Mouse (Mus musculus): ENCODE measurements around the gene Ucp2. TPM values are rescaled to one million over a fixed set of nuclear protein-coding genes. Genes with fewer than 3 reads are reported as not detected.
A peak's percentile ranks its signal among the peaks of the same experiment; 100 is the strongest.

Gene Ucp2
- polyA plus RNA-seq, 1 experiment from 2014 or later = 281 TPM

GRCm38 (mm10) chr7:100495042-100495441 is 1.9 kb downstream of the Ucp2 start:
- Histone ChIP-seq H3K9ac (ENCODE audit: low read depth, low read length) (no peak overlapping the region), H3K27me3 (replicated peaks; ENCODE audit: control insufficient read depth, insufficient read depth, low read length) (no peaks in the 10 kb centered on the region), H3K4me2 (replicated peaks; ENCODE audit: low read depth) (peak overlapping the region; percentile 81), H3K4me1 (replicated peaks; ENCODE audit: control insufficient read depth, insufficient read depth, low read length) (no peaks in the 10 kb centered on the region), H3K9me3 (ENCODE audit: control insufficient read depth) (no peaks in the 10 kb centered on the region), H3K4me3 (ENCODE audit: low read depth, low read length) (peak overlapping the region; percentile 67), H3K36me3 (ENCODE audit: control insufficient read depth, insufficient read depth) (peaks cover 37% of the 10 kb centered on the region), H3K27ac (ENCODE audit: low read depth, low read length) (peak overlapping the region; percentile 77)
- no peak for TF ChIP-seq CTCF (IDR thresholded peaks at IDR 0.05; ENCODE audit: low read depth)
- WGBS = 26% methylated on average over 8 of the region's 8 CpGs
- no peak for ATAC-seq

- no peaks in the 10 kb centered on the region for H3K27me3 ChIP-seq (replicated peaks; ENCODE audit: control insufficient read depth, insufficient read depth, low read length)
- H3K27ac ChIP-seq (ENCODE audit: low read depth, low read length) = peak overlapping the region; percentile 77
- H3K4me1 ChIP-seq (replicated peaks; ENCODE audit: control insufficient read depth, insufficient read depth, low read length) = no peaks in the 10 kb centered on the region
- no peaks in the 10 kb centered on the region for H3K9me3 ChIP-seq (ENCODE audit: control insufficient read depth)
- ATAC-seq = peak; percentile 82
- peak overlapping the region; percentile 81 for H3K4me2 ChIP-seq (replicated peaks; ENCODE audit: low read depth)
- H3K36me3 ChIP-seq (ENCODE audit: control insufficient read depth, insufficient read depth) = peaks cover 38% of the 10 kb centered on the region
- WGBS = 22% methylated on average over 11 of the region's 11 CpGs
- H3K9ac ChIP-seq (ENCODE audit: low read depth, low read length) = no peak overlapping the region
- TF ChIP-seq CTCF (IDR thresholded peaks at IDR 0.05; ENCODE audit: low read depth) = peak; percentile 44
- H3K4me3 ChIP-seq (ENCODE audit: low read depth, low read length) = peak overlapping the region; percentile 67
Observed at GRCm38 (mm10) chr7:100495581-100496251, 2.6 kb downstream of the Ucp2 start.

DNA sequence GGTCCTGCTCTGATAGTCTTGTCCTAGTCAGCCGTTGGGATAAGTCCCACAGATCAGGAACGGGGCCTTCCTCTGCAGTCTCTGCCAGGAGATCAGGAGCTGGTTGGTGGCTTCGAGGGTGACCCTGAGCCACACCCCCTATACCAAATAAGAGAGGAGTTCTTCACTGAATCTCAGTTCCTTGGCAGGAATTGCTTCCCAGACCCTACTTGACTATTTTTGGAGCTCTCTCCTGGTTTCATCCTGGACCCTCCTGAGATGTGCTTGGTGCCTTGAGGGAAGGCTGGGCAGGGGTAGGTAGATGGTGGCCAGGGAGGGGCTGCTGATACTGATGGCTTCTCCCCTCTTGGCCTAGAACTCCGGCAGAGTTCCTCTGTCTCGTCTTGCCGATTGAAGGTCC is 3.2 kb downstream of the Ucp2 start:
- Histone ChIP-seq H3K4me1 (replicated peaks; ENCODE audit: control insufficient read depth, insufficient read depth, low read length) (no peaks in the 10 kb centered on the region), H3K4me3 (ENCODE audit: low read depth, low read length) (no peak overlapping the region), H3K9ac (ENCODE audit: low read depth, low read length) (no peak overlapping the region), H3K27me3 (replicated peaks; ENCODE audit: control insufficient read depth, insufficient read depth, low read length) (no peaks in the 10 kb centered on the region), H3K4me2 (replicated peaks; ENCODE audit: low read depth) (peak overlapping the region; percentile 81), H3K9me3 (ENCODE audit: control insufficient read depth) (no peaks in the 10 kb centered on the region), H3K27ac (ENCODE audit: low read depth, low read length) (peak overlapping the region; percentile 77; the same call in 1 of the 2 replicates), H3K36me3 (ENCODE audit: control insufficient read depth, insufficient read depth) (peaks cover 38% of the 10 kb centered on the region)
- TF ChIP-seq CTCF (IDR thresholded peaks at IDR 0.05; ENCODE audit: low read depth) = no peak
- no peak for ATAC-seq
- WGBS = 58% methylated on average over 6 of the region's 6 CpGs

GRCm38 (mm10) chr7:100496791-100497190 is 3.7 kb downstream of the Ucp2 start:
- H3K9me3 ChIP-seq (ENCODE audit: control insufficient read depth) = no peaks in the 10 kb centered on the region
- H3K9ac ChIP-seq (ENCODE audit: low read depth, low read length) = no peak overlapping the region; the same call in 1 of the 2 replicates
- H3K4me1 ChIP-seq (replicated peaks; ENCODE audit: control insufficient read depth, insufficient read depth, low read length) = no peaks in the 10 kb centered on the region
- H3K36me3 ChIP-seq (ENCODE audit: control insufficient read depth, insufficient read depth) = peaks cover 38% of the 10 kb centered on the region
- H3K4me2 ChIP-seq (replicated peaks; ENCODE audit: low read depth) = no peak overlapping the region
- no peak overlapping the region for H3K27ac ChIP-seq (ENCODE audit: low read depth, low read length)
- H3K4me3 ChIP-seq (ENCODE audit: low read depth, low read length) = no peak overlapping the region
- WGBS = 95% methylated on average over 9 of the region's 9 CpGs
- ATAC-seq = no peak
- TF ChIP-seq CTCF (IDR thresholded peaks at IDR 0.05; ENCODE audit: low read depth) = no peak
- no peaks in the 10 kb centered on the region for H3K27me3 ChIP-seq (replicated peaks; ENCODE audit: control insufficient read depth, insufficient read depth, low read length)

GRCm38 (mm10) chr7:100497402-100497801 is 4.3 kb downstream of the Ucp2 start:
- no peak for ATAC-seq
- H3K9me3 ChIP-seq (ENCODE audit: control insufficient read depth) = no peaks in the 10 kb centered on the region
- H3K9ac ChIP-seq (ENCODE audit: low read depth, low read length) = no peak overlapping the region
- H3K4me3 ChIP-seq (ENCODE audit: low read depth, low read length) = no peak overlapping the region
- TF ChIP-seq CTCF (IDR thresholded peaks at IDR 0.05; ENCODE audit: low read depth) = no peak
- no peak overlapping the region for H3K27ac ChIP-seq (ENCODE audit: low read depth, low read length)
- H3K36me3 ChIP-seq (ENCODE audit: control insufficient read depth, insufficient read depth) = peaks cover 38% of the 10 kb centered on the region
- no peak overlapping the region for H3K4me2 ChIP-seq (replicated peaks; ENCODE audit: low read depth)
- no peaks in the 10 kb centered on the region for H3K27me3 ChIP-seq (replicated peaks; ENCODE audit: control insufficient read depth, insufficient read depth, low read length)
- no peaks in the 10 kb centered on the region; the same call in 1 of the 2 replicates for H3K4me1 ChIP-seq (replicated peaks; ENCODE audit: control insufficient read depth, insufficient read depth, low read length)
- 80% methylated on average over 4 of the region's 4 CpGs for WGBS

DNA sequence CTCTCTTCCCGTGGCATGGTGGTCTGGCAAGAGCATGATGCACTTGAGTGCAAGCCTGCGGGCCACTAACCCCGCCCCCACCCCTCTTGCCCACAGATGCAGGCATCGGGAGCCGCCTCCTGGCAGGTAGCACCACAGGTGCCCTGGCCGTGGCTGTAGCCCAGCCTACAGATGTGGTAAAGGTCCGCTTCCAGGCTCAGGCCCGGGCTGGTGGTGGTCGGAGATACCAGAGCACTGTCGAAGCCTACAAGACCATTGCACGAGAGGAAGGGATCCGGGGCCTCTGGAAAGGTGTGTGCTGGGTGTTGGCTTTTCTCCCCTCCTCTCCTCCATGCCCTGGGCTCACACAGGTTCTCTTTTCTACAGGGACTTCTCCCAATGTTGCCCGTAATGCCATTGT is 4.8 kb downstream of the Ucp2 start:
- Histone ChIP-seq H3K9me3 (ENCODE audit: control insufficient read depth) (no peaks in the 10 kb centered on the region), H3K27me3 (replicated peaks; ENCODE audit: control insufficient read depth, insufficient read depth, low read length) (no peaks in the 10 kb centered on the region), H3K4me2 (replicated peaks; ENCODE audit: low read depth) (no peak overlapping the region), H3K4me1 (replicated peaks; ENCODE audit: control insufficient read depth, insufficient read depth, low read length) (no peaks in the 10 kb centered on the region; the same call in 1 of the 2 replicates), H3K36me3 (ENCODE audit: control insufficient read depth, insufficient read depth) (peaks cover 38% of the 10 kb centered on the region), H3K4me3 (ENCODE audit: low read depth, low read length) (no peak overlapping the region), H3K27ac (ENCODE audit: low read depth, low read length) (no peak overlapping the region), H3K9ac (ENCODE audit: low read depth, low read length) (no peak overlapping the region)
- no peak for TF ChIP-seq CTCF (IDR thresholded peaks at IDR 0.05; ENCODE audit: low read depth)
- ATAC-seq = no peak
- WGBS = 92% methylated on average over 13 of the region's 13 CpGs

All from intestine, postnatal 0 days (tissue).